Mouse (Mus musculus): ENCODE measurements at regions not wholly inside any gene's neighbourhood (a gene's known extent, or its start where the extent isn't known, plus 50 kb on each side); places are given as distances from the start of the nearest gene placed in this dataset.
A peak's percentile ranks its signal among the peaks of the same experiment; 100 is the strongest.

DNA sequence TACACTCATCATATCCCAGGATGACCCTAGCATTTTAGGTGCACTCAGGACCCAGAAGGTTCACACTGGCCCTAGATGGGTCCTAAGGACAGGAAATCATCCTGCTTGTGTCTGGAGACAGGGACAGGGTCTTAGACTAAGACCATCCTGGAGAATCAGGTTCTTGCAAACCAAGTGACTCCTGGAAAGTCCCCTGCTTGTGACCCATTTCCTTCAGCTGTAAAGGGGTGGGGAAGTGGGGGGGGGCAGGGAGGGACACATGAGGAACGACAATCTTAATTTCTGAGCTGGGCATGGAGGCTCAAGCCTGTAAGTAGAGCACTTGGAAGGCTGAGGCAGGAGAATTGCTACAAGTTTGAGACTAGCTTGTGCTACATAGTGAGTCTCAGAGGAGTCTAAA is 88.2 kb upstream of the Haao start:
- no peak for TF ChIP-seq CTCF (IDR thresholded peaks at IDR 0.05; ENCODE audit: borderline replicate concordance, insufficient read depth, low read length)
- TF ChIP-seq POLR2A (IDR thresholded peaks at IDR 0.05; ENCODE audit: low read depth, low read length) = no peak

DNA sequence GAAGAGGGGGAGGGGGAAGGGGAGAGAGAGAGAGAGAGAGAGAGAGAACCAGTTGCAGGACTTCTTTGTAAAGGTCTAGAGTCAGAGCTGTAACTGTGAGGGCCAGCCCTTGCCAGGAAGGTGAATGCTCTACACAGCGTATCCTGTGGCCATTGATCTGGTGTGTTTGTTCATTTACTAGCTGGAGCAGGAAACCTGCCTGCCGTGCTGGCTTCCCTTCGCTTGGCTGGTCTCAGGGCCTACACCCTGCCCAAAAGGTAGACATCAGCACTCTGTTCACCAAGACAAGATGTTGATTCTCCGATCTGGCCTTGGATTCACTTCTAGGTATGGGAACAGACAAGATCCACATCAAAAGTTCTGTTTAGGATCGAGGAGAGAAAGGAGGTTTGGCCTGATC is 87.5 kb upstream of the Haao start:
- peaks cover 5% of the 10 kb centered on the region; the same call in 1 of the 2 replicates for H3K4me1 ChIP-seq (ENCODE audit: control insufficient read depth, insufficient read depth, low read length)
- H3K4me3 ChIP-seq (ENCODE audit: insufficient read depth, low read length) = no peak overlapping the region
- TF ChIP-seq CTCF (IDR thresholded peaks at IDR 0.05; ENCODE audit: borderline replicate concordance, insufficient read depth, low read length) (no peak), POLR2A (IDR thresholded peaks at IDR 0.05; ENCODE audit: low read depth, low read length) (no peak)
- H3K27ac ChIP-seq (ENCODE audit: insufficient read depth, low read length) = no peak overlapping the region

More for the DNA sequence above, 88.2 kb upstream of the Haao start:
- Histone ChIP-seq H3K4me3 (ENCODE audit: insufficient read depth, low read length) (no peak overlapping the region), H3K4me1 (ENCODE audit: control insufficient read depth, insufficient read depth, low read length) (peaks cover 5% of the 10 kb centered on the region; the same call in 1 of the 2 replicates), H3K27ac (ENCODE audit: insufficient read depth, low read length) (no peak overlapping the region)

DNA sequence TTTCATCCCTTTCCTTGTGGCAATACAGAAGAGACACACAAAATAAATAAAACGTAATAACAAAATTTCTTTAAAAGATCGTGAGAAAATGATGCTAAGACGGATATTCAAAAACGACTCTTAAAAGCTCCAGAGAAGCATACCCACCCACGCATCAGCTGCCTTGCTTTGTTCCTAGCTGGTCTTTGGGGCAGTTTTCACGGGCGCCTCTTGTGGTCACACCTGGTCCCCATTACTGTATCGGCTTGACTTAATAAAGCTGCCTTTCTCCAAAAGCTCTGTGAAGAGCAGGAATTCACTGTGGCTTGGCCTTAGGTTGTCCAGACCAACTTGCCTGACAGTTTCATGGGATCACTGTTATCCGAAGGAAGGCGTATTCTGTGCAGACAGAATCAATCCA is 86.0 kb upstream of the Haao start:
- H3K4me1 ChIP-seq (ENCODE audit: control insufficient read depth, insufficient read depth, low read length) = peaks cover 5% of the 10 kb centered on the region; the same call in 1 of the 2 replicates
- no peak for TF ChIP-seq CTCF (IDR thresholded peaks at IDR 0.05; ENCODE audit: borderline replicate concordance, insufficient read depth, low read length)
- no peak for TF ChIP-seq POLR2A (IDR thresholded peaks at IDR 0.05; ENCODE audit: low read depth, low read length)
- H3K27ac ChIP-seq (ENCODE audit: insufficient read depth, low read length) = peak overlapping the region; percentile 51; the same call in 1 of the 2 replicates
- no peak overlapping the region for H3K4me3 ChIP-seq (ENCODE audit: insufficient read depth, low read length)

DNA sequence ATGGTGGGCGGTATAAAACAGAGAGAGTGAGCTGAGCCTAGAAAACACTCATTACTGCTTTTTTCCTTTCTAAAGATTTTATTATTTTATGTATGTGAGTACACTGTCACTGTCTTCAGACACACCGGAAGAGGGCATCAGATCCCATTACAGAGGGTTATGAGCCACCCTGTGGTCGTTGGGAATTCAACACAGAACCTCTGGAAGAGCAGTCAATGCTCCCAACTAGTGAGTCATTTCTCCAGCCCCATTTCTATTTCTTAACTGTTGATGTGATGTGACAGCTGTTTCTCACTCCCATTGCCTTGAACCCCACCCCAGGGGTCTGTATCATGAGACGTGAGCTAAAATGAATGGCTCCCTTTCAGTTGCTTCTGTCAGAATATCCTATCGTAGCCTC is 82.6 kb upstream of the Haao start:
- Histone ChIP-seq H3K27ac (ENCODE audit: insufficient read depth, low read length) (no peak overlapping the region), H3K4me3 (ENCODE audit: insufficient read depth, low read length) (no peak overlapping the region), H3K4me1 (ENCODE audit: control insufficient read depth, insufficient read depth, low read length) (no peaks in the 10 kb centered on the region)
- TF ChIP-seq CTCF (IDR thresholded peaks at IDR 0.05; ENCODE audit: borderline replicate concordance, insufficient read depth, low read length) = no peak
- no peak for TF ChIP-seq POLR2A (IDR thresholded peaks at IDR 0.05; ENCODE audit: low read depth, low read length)

DNA sequence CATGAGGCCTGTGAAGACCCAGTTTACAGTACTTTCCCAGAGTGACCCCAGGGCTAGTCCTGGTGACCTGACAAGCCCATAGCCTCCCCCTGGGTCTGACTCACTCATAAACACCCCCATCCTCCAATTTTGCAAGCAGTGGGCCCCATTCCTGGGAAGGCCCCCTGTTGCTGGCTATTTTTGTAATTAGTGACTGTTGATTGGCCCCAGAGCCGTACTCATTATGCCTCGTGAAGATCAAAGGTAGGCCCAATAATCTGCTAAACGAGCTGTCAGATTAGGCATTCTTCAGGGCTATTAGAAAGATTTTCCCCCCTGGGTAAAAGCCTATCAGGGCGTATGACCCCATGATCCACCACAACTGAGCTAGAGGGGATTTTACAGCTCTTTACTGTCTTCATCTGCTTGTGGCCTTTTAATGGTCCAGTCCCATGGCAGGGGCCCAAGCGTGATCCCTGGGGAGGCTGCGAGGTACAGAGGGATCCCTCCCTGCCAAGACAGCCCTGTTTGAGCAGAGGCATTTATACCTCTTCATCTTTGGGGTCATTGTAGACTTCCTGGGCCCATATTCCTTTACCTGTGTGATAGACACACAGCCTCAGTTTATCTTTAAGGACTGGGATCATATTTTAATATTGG is 80.1 kb upstream of the Haao start:
- no peak overlapping the region for H3K4me3 ChIP-seq (ENCODE audit: insufficient read depth, low read length)
- no peak for TF ChIP-seq CTCF (IDR thresholded peaks at IDR 0.05; ENCODE audit: borderline replicate concordance, insufficient read depth, low read length)
- no peaks in the 10 kb centered on the region for H3K4me1 ChIP-seq (ENCODE audit: control insufficient read depth, insufficient read depth, low read length)
- no peak overlapping the region for H3K27ac ChIP-seq (ENCODE audit: insufficient read depth, low read length)

DNA sequence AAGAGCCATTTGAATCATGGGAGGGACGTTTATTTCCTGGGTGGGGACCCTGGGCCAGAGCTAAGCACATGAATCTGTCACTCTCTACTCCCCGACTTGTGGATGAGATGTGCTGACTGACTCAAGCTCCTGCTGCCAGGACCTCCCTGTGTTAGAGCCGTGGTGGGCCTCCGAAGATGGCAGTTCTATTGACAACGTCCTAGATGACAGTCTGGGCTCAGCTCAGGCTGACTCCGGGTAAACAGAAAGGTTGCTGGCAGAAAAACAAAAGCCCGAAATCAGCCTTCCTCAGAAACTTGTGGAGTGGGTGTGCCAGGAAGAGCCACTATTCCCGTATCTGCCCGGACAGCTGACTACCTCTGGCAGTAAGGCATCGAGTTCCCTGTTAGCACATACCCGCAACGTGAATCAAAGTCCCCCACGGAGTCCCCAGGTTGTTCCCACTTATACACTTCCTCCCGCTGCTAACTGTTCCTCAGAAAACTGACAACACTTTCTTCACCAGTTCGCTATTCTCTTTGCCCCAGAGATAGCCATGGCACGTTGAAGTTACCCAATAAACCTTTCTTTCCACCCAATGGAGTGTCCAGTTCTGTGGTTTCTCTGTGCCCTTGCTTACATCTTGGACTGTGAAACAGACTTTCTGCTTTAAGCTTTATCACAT is 76.6 kb upstream of the Haao start:
- no peak for TF ChIP-seq CTCF (IDR thresholded peaks at IDR 0.05; ENCODE audit: borderline replicate concordance, insufficient read depth, low read length)
- no peak overlapping the region for H3K27ac ChIP-seq (ENCODE audit: insufficient read depth, low read length)

DNA sequence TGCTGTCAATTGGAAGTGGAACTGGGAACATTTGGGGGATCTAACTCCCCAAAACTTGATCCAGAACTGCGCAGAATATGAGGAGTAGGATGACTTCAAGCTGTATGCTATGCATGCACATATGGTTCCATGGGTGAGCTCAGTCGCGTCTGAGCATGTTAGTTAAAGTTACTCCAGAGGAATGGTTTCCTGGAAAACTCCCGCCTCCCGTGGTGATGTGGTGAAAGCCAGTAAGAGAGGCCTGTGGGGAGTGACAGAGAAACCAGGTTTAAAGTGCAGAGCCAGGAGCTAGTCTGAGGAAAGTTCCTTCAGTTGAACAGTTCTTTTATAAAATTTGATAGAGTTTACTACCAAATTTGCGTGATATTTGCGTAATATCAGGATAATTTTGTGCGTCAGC is 73.1 kb upstream of the Haao start:
- TF ChIP-seq CTCF (IDR thresholded peaks at IDR 0.05; ENCODE audit: borderline replicate concordance, insufficient read depth, low read length) = no peak
- TF ChIP-seq POLR2A (IDR thresholded peaks at IDR 0.05; ENCODE audit: low read depth, low read length) = no peak
- Histone ChIP-seq H3K4me3 (ENCODE audit: insufficient read depth, low read length) (no peak overlapping the region), H3K27ac (ENCODE audit: insufficient read depth, low read length) (no peak overlapping the region), H3K4me1 (ENCODE audit: control insufficient read depth, insufficient read depth, low read length) (peaks cover 8% of the 10 kb centered on the region)

More for the DNA sequence above, 76.6 kb upstream of the Haao start:
- H3K4me3 ChIP-seq (ENCODE audit: insufficient read depth, low read length) = no peak overlapping the region
- no peaks in the 10 kb centered on the region for H3K4me1 ChIP-seq (ENCODE audit: control insufficient read depth, insufficient read depth, low read length)

DNA sequence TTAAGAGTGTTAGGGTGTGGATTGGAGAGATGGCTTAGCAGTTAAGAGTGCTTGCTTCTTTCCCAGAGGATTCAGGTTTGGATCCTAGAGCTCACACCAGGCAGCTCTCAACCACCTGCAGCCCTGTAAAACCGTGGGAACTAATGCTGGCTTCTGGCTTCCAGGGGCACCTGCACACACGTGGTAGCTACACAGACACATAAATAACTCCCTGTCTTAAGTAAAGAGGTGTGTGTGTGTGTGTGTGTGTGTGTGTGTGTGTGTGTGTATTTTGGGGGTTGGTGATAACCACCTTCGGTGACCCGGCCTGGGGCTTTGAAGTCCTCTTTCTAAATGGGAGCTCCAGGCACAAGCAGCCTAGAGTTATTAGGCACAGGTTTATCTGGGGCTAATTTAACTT is 72.5 kb upstream of the Haao start:
- H3K27ac ChIP-seq (ENCODE audit: insufficient read depth, low read length) = no peak overlapping the region
- no peak overlapping the region for H3K4me3 ChIP-seq (ENCODE audit: insufficient read depth, low read length)
- peaks cover 9% of the 10 kb centered on the region for H3K4me1 ChIP-seq (ENCODE audit: control insufficient read depth, insufficient read depth, low read length)
- TF ChIP-seq CTCF (IDR thresholded peaks at IDR 0.05; ENCODE audit: borderline replicate concordance, insufficient read depth, low read length) (no peak), POLR2A (IDR thresholded peaks at IDR 0.05; ENCODE audit: low read depth, low read length) (no peak)

DNA sequence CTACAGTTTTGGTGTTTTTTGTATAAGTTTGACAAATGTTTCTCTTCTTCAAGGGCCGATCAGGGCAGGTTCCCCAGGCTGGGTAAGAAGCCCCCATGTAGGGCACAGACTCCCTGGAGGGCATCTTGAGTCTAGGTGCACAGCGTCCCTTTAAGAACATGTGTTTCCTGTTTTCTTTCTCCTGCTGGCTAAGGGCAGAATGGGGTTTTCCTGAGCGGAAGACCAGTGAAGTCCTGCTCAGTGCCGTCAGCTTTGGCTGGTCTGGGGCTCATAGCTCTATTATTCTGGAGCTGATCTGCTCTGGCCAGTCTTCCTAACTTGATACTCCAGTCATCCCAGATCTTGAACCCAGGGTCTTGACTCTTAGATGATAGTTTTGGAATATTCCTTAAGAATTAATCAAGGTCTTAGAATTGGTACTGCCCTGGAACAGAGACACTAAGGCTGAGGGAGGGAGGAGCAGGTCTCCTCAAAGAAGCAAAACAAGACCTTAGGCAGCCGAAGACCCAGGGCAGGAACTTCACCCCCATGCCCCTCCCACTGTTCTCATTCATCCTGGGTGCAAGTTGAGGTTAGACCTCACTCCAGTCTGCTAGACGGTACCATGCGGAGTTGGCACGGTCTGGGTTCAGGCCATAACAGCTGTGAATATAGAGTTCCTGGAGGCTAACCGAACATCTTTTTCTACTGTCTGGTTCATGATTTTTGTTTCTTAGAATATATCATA is 70.8 kb upstream of the Haao start:
- no peak for TF ChIP-seq CTCF (IDR thresholded peaks at IDR 0.05; ENCODE audit: borderline replicate concordance, insufficient read depth, low read length)
- no peak for TF ChIP-seq POLR2A (IDR thresholded peaks at IDR 0.05; ENCODE audit: low read depth, low read length)
- Histone ChIP-seq H3K27ac (ENCODE audit: insufficient read depth, low read length) (no peak overlapping the region), H3K4me1 (ENCODE audit: control insufficient read depth, insufficient read depth, low read length) (peaks cover 13% of the 10 kb centered on the region), H3K4me3 (ENCODE audit: insufficient read depth, low read length) (no peak overlapping the region)

DNA sequence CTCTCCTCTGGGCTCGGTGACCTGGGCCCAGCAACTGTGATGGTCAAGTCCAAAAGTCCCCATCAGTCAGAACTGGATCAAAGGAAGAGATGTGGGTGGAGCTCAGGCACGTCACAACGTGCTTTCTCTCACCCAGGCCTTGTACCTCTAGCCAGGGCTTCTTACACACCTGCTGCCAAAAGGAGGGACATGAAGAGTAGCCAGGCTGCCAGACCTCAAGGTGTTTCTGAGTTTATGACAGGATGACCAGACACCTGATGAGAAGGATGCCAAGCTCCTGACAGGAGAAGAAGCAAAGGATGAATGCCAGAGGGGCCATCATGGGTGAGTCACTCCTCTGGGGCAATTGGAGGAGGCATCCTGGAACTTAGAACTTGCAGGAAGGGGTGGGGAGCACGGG is 70.0 kb upstream of the Haao start:
- Histone ChIP-seq H3K27ac (ENCODE audit: insufficient read depth, low read length) (no peak overlapping the region), H3K4me1 (ENCODE audit: control insufficient read depth, insufficient read depth, low read length) (peaks cover 13% of the 10 kb centered on the region), H3K4me3 (ENCODE audit: insufficient read depth, low read length) (no peak overlapping the region)
- TF ChIP-seq POLR2A (IDR thresholded peaks at IDR 0.05; ENCODE audit: low read depth, low read length) (no peak), CTCF (IDR thresholded peaks at IDR 0.05; ENCODE audit: borderline replicate concordance, insufficient read depth, low read length) (no peak)

Measured in embryonic fibroblast, embryonic 13.5 days (primary cell).